Mouse (Mus musculus) heart, embryonic 14.5 days (tissue): ENCODE measurements around the gene Sh3pxd2a. TPM values are rescaled to one million over a fixed set of nuclear protein-coding genes. Genes with fewer than 3 reads are reported as not detected.

ENCODE experiments used
- ATAC-seq: fragments of 200-750 bp; cut with Nextera tagmentation; 2 replicates; pipeline ENCODE4 v1.8.0; 2017; ENCODE audit warnings: low read depth, moderate TSS enrichment; ENCODE audit not compliant: insufficient number of reproducible peaks, insufficient read depth, low FRiP score
- H3K27ac ChIP-seq, 2 experiments: fragments of 200-500 bp in 1 of 2; fragments of 300-500 bp in 1 of 2; sonication (generic) in 1 of 2; replicated peaks in 1 of 2; 2 replicates each; pipeline ENCODE4 v1.5.1; 2012 to 2014; ENCODE audit warnings: low read depth in 2 of 2, low read length in 2 of 2, control low read depth in 1 of 2, mild to moderate bottlenecking in 1 of 2, mixed read lengths in 1 of 2; ENCODE audit not compliant: control insufficient read depth in 1 of 2, insufficient read depth in 1 of 2
- H3K27me3 ChIP-seq: fragments of 300-500 bp; sonication (generic); 2 replicates; pipeline ENCODE4 v1.6.1; 2014; ENCODE audit warnings: mild to moderate bottlenecking, low read length, control low read depth; ENCODE audit not compliant: control insufficient read depth, insufficient read depth
- H3K36me3 ChIP-seq: fragments of 300-500 bp; sonication (generic); 2 replicates; pipeline ENCODE4 v1.6.1; 2014; ENCODE audit warnings: mild to moderate bottlenecking, control low read depth, low read length, mixed read lengths; ENCODE audit not compliant: control insufficient read depth, insufficient read depth
- H3K4me1 ChIP-seq, 2 experiments: fragments of 200-500 bp in 1 of 2; fragments of 300-500 bp in 1 of 2; sonication (generic) in 1 of 2; 2 replicates each; pipeline ENCODE4 v1.6.1; 2012 to 2014; ENCODE audit warnings: low read length in 2 of 2, control low read depth in 1 of 2, mixed read lengths in 1 of 2; ENCODE audit not compliant: control insufficient read depth in 2 of 2, insufficient read depth in 2 of 2
- H3K4me2 ChIP-seq: fragments of 300-500 bp; sonication (generic); 2 replicates; pipeline ENCODE4 v1.6.1; 2014; ENCODE audit warnings: mild to moderate bottlenecking, low read length
- H3K4me3 ChIP-seq, 2 experiments: fragments of 200-500 bp in 1 of 2; fragments of 300-500 bp in 1 of 2; sonication (generic) in 1 of 2; 2 replicates each; pipeline ENCODE4 v1.5.1; 2012 to 2014; ENCODE audit warnings: low read length in 2 of 2, mild to moderate bottlenecking in 2 of 2, control low read depth in 1 of 2, low read depth in 1 of 2, moderate library complexity in 1 of 2; ENCODE audit not compliant: control insufficient read depth in 1 of 2, insufficient read depth in 1 of 2
- H3K9ac ChIP-seq: fragments of 300-500 bp; sonication (generic); 2 replicates; pipeline ENCODE4 v1.6.1; 2014; ENCODE audit warnings: mild to moderate bottlenecking, low read length
- H3K9me3 ChIP-seq: fragments of 300-500 bp; sonication (generic); 2 replicates; pipeline ENCODE4 v1.6.1; 2016; ENCODE audit warnings: low read length, control low read depth; ENCODE audit not compliant: control insufficient read depth
- WGBS: fragments of 180-500 bp; shearing (Covaris S2); extraction: QIAGEN DNeasy Blood & Tissue Kit; methylation state at CpG from one replicate; pipeline ENCODE4 v1.1.7; 2014; 5-methylcytosine and 5-hydroxymethylcytosine counted together
- polyA plus RNA-seq: library from polyadenylated mRNA; unstranded; fragments of >200 nt; fragmentation: Nextera tagmentation; extraction: Ambion mirVana; gene quantifications from 2 replicates; pipeline ENCODE4 v1.2.1, GENCODE M21; 2014

Gene Sh3pxd2a
- polyA plus RNA-seq, 1 experiment from 2014 or later, result 9.7 TPM

- H3K4me2 ChIP-seq, result no peak overlapping the region
- H3K36me3 ChIP-seq, result peaks cover 69% of the 10 kb centered on the region
- no peaks in the 10 kb centered on the region for H3K9me3 ChIP-seq
- H3K4me1 ChIP-seq, result peaks cover 28 to 34% of the 10 kb centered on the region in 2 experiments
- no peak overlapping the region for H3K27ac ChIP-seq
- no peak overlapping the region for H3K9ac ChIP-seq
- WGBS, result 85% methylated on average over 5 of the region's 5 CpGs
- no peak overlapping the region for H3K4me3 ChIP-seq
- no peaks in the 10 kb centered on the region for H3K27me3 ChIP-seq
- no peak for ATAC-seq
Observed at GRCm38 (mm10) chr19:47304170-47304745, 159.9 kb downstream of the Sh3pxd2a start.

GRCm38 (mm10) chr19:47303128-47303527 lies 161.1 kb downstream of the Sh3pxd2a start:
- WGBS, result 89% methylated on average over 10 of the region's 10 CpGs
- peaks cover 69% of the 10 kb centered on the region for H3K36me3 ChIP-seq
- no peaks in the 10 kb centered on the region for H3K27me3 ChIP-seq
- H3K9me3 ChIP-seq, result no peaks in the 10 kb centered on the region
- 0 out of 4 replicates have a peak overlapping the region, but pooled peaks of 1 of the 2 experiments have one; percentile 4 for H3K27ac ChIP-seq
- no peak for ATAC-seq
- peak overlapping the region; percentile 40; the same call in 1 of the 2 replicates for H3K9ac ChIP-seq
- no peak overlapping the region for H3K4me3 ChIP-seq
- no peak overlapping the region for H3K4me2 ChIP-seq
- peaks cover 28 to 34% of the 10 kb centered on the region in 2 experiments for H3K4me1 ChIP-seq

- 60% methylated on average over 21 of the region's 21 CpGs for WGBS
- ATAC-seq, result no peak
- peak overlapping the region; percentile 28 to 62 for H3K27ac ChIP-seq
- peak overlapping the region; percentile 40; the same call in 1 of the 2 replicates for H3K9ac ChIP-seq
- H3K27me3 ChIP-seq, result no peaks in the 10 kb centered on the region
- no peak overlapping the region for H3K4me3 ChIP-seq
- H3K9me3 ChIP-seq, result no peaks in the 10 kb centered on the region
- H3K4me1 ChIP-seq, result peaks cover 28 to 34% of the 10 kb centered on the region in 2 experiments
- H3K36me3 ChIP-seq, result peaks cover 70% of the 10 kb centered on the region
- H3K4me2 ChIP-seq, result peak overlapping the region; percentile 18; the same call in 1 of the 2 replicates
Observed at GRCm38 (mm10) chr19:47302191-47302852, 161.9 kb downstream of the Sh3pxd2a start.

- Histone ChIP-seq H3K4me1 (peaks cover 32 to 41% of the 10 kb centered on the region in 2 experiments), H3K4me2 (peak overlapping the region; percentile 18; the same call in 1 of the 2 replicates), H3K9me3 (no peaks in the 10 kb centered on the region), H3K27me3 (no peaks in the 10 kb centered on the region), H3K4me3 (no peak overlapping the region), H3K9ac (0 out of 2 replicates have a peak overlapping the region, but pooled peaks have one; percentile 5), H3K27ac (peak overlapping the region; percentile 28 to 62), H3K36me3 (peaks cover 62% of the 10 kb centered on the region)
- WGBS, result 32% methylated on average over 19 of the region's 19 CpGs
- ATAC-seq, result no peak
Observed at GRCm38 (mm10) chr19:47301303-47302190, 162.7 kb downstream of the Sh3pxd2a start.

GRCm38 (mm10) chr19:47298100-47298499 lies 166.1 kb downstream of the Sh3pxd2a start:
- Histone ChIP-seq H3K9me3 (no peaks in the 10 kb centered on the region), H3K36me3 (peaks cover 32% of the 10 kb centered on the region), H3K27me3 (no peaks in the 10 kb centered on the region), H3K4me1 (peaks cover 42 to 65% of the 10 kb centered on the region in 2 experiments), H3K4me2 (no peak overlapping the region), H3K27ac (no peak overlapping the region), H3K4me3 (no peak overlapping the region), H3K9ac (no peak overlapping the region)
- WGBS, result 84% methylated on average over 11 of the region's 11 CpGs
- ATAC-seq, result no peak

GRCm38 (mm10) chr19:47292451-47292951 lies 171.7 kb downstream of the Sh3pxd2a start:
- Histone ChIP-seq H3K9me3 (no peaks in the 10 kb centered on the region), H3K4me1 (peaks cover 34 to 49% of the 10 kb centered on the region in 2 experiments), H3K27ac (peak overlapping the region; percentile 15 to 55; a peak in 3 of 4 replicates), H3K27me3 (no peaks in the 10 kb centered on the region), H3K36me3 (peaks cover 34% of the 10 kb centered on the region), H3K9ac (no peak overlapping the region), H3K4me3 (no peak overlapping the region), H3K4me2 (no peak overlapping the region)
- ATAC-seq, result peak; percentile 62
- WGBS, result 54% methylated on average over 7 of the region's 7 CpGs
